Mouse (Mus musculus) ovary, postnatal 10 days (tissue): Measurements from ENCODE around the gene 4930432K21Rik.

Source experiments
- DNase-seq: peaks from one replicate; pipeline ENCODE4 v3.0.0; 2022; ENCODE audit warnings: low spot score

Gene 4930432K21Rik

DNA sequence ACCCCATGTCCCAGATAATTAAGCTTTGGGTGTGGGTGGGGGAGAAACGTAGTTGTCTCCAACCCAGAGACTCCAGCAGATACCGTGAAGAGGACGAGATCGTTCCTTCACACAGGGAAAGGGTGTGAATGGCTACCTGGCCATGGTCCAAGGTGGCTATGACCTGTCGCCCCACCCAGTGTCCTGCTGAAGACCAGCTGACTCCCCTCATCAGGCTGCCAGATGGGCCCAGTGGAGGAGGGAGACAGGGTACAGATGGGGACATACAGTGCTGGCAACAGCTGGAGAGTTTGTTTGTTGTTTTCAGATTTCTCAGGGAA lies 666 bp downstream of the 4930432K21Rik start:
- DNase-seq: no peak

DNA sequence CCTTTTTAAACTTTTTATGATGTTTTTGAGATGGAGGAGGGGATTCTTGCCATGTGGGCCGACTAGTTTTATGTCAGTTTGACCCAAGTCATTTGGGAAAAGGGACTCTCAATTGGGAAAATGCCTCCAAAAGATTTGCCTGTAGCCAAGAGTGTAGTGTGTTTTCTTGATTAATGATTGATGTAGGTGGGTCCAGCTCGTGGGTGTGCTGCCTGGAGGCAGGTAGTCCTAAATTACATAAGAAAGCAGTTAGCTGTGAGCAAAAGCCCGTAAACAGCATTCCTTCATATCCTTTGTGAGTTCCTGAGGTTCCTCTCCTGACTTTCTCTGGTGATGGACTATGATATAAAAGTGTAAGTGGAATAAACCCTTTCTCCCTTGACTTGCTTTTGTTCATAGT lies 1.4 kb downstream of the 4930432K21Rik start:
- DNase-seq: no peak

DNA sequence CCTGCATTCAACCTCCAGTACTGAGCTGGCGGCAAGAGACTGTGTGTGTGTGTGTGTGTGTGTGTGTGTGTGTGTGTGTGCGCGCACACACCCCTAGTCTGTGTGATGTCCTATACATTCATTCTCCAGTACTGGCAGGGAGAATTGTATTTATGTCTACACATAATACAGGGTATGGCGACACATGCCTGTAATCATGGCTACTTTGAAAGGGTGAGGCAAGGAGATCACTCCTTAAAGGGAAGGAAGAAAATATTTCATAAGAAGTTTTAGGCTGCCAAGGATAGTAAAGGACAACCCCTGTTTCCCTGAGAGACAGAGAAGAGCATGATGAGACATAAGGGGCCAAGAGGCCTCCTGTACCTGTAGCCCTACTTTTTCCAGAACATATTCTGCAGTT lies 9.8 kb downstream of the 4930432K21Rik start:
- DNase-seq: no peak

GRCm38 (mm10) chr8:84167696-84168095 lies 19.9 kb downstream of the 4930432K21Rik start:
- DNase-seq: no peak

GRCm38 (mm10) chr8:84170096-84170495 lies 22.3 kb downstream of the 4930432K21Rik start:
- DNase-seq: no peak

- DNase-seq: no peak
These were observed 26.0 kb downstream of the 4930432K21Rik start for GRCm38 (mm10) chr8:84173861-84174260.

- DNase-seq: no peak
These were observed 28.7 kb downstream of the 4930432K21Rik start for GRCm38 (mm10) chr8:84176560-84176959.

DNA sequence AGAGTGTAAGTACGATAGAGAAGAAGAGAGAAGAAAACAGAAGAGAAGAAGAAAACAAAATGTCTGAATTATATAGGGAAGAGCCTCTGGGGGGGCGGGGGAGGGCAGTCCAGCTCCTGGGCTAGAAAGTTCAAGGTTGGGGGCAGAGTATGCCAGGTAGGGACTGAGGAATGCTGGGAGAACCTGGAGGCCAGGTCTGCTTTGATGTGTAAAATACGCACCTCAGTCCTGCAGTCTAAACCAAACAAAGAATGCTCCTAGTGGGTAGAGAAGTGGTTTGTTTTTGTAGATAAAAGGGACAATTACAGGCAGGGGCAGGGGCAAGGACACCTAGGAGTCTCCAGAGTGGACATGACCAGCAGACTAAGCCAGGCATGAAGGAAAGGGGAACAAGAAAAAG lies 29.6 kb downstream of the 4930432K21Rik start:
- no peak for DNase-seq

DNA sequence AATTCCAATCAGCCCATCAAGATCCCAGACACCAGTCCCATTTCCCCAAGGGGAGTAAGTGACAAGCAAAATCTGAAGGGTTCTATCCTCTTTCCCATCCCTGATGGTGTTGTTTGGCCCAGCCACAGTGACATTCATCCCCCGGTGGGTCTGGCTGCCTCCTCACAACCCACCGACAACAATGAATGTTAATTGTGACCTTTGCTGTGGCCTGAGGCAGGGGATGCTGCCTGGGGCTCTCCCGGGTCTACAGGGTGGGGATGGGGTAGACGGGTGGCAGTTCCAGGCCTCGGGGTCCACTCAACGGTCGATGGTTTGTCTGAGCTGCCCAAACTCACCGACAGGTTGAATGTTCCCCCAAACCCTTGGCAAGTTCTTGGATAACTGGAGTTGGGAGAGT lies 30.8 kb downstream of the 4930432K21Rik start:
- DNase-seq: no peak

DNA sequence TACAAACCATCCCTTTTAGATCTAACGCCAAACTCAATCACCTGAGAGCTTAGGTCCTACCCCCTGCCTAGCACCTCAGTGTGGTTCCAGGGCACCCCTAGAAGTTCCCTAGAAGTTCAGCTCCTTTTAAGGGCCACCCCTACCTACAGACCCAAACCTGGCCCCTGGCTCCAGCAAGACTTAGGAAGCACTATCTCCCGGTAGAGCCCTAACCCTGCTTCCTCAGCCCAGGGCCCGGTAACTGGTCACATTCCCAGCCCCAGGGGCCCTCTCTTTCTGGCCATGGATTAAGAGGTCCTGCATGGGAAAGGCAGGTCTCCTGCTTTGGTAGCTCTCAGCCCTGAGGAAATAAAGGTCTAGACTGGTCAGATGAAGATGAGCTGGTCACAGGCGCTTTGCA lies 32.1 kb downstream of the 4930432K21Rik start:
- DNase-seq: no peak

DNA sequence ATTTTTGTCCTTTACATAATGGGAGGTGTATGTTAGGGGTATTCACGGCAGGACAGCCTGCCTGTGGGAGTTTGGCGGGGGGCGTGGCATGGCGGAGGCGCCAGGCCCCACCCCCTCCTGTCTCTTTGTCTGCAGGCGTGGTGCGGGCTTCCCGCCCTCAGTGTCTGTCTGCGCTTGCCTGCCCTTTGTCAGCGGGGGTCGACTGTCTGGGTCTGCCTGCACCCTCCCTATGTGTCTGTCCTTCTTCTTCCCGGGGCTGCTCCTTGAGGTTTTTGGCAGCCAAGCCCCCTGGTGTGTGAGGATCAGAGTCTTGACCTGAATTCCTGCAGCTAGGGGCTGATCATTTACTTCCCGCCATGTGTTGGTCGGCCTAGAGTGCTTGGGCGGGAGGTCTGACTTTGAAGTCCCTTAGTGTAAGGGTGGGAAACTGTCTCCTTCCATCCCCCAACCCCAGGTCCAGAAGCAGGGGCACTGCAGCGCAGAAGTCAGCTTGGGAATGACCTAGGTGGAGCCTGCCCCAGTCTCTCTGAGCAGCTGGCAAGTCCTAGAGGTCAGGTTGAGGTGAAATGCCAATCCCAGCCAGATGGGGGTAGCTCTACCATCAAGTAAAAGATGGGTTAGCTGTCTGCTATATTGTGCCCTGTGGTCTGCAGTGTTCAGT lies 32.8 kb downstream of the 4930432K21Rik start:
- DNase-seq: peak; percentile 24

DNA sequence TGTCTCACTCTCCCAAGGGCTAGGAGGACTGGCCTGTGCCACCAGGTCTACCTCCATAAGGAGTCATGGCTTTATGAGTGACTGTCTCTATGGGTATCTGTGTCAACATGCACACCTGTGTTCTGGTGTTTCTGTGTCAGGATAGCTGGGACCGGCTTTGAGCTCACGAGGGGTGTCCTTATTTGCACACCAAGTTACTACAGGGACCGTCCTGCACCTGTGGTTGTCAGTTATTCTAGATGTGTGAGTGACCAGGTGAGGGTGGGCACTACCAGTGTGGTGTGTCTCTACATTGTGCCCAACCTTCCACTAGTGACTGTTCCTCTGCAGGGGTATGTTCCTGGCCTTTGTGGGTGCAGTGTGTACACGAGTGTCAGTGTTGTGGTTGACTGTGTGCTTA lies 35.0 kb downstream of the 4930432K21Rik start:
- no peak for DNase-seq

DNA sequence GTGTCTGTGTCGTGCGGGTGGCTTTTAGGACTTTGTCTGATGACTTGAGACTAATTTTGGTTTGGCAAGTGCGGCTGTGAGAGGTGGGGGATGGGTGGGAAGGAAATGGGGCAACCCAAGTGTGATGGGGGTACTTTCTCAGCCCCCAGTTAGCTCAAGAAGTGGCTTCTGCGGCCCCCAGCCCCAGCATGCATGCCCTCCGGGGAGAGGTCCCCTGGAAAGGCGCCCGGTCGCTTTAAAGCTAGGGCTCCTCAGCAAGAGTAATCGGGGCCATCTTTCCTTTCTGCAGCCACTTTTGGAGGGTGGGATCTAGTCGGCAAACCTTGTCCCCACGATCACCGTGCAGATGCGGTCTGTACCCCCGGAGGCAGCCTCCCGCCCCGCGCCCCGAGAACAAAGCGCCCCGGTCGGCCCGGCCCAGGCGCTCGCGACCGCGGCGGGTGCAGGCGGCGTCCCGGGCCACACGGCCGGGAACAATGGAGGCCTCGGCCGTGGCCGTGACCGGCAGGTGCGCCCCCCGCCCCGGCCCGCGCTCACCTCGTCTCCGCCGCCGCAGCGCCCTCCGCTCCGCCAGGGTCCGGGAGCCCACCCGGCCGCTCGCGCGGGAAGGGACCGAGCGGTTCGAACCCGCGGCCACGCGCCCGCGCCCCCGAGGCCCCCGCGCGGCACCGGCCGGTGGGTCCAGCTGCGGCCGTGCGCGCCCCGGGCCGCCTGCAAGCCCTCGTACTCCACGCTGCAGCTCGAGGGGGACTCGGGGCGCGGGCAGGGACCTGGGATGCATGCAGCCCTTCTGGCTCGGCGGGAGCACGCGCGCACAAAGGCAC lies 35.6 kb downstream of the 4930432K21Rik start:
- peak; percentile 38 for DNase-seq

- DNase-seq: no peak
These were observed 36.5 kb downstream of the 4930432K21Rik start for GRCm38 (mm10) chr8:84184085-84185043.

DNA sequence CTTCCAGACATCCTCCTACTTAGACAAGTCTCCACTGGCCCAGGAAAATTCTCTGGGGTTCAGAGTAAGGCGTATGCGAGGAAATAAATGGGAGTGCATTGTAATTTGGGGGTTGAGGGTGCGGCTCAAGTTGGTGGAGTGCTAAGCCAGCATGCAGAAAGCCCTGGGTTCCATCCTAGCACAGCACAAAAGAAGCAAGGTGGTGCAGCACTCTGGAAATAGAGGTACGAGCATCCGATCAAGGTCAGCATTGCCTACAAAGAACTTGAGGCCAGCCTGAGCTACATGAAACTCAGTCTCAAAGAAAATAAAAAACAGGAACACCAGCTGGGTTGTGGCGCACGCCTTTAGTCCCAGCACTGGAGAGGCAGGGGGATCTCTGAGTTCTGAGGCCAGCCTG lies 37.3 kb downstream of the 4930432K21Rik start, which contains the start of gene Nanos3:
Gene Nanos3, minus strand, starts transcription at position 101 of the 400 bp plus-strand sequence.
- DNase-seq: no peak

- no peak for DNase-seq
These were observed 38.7 kb downstream of the 4930432K21Rik start for GRCm38 (mm10) chr8:84186547-84186946.

DNA sequence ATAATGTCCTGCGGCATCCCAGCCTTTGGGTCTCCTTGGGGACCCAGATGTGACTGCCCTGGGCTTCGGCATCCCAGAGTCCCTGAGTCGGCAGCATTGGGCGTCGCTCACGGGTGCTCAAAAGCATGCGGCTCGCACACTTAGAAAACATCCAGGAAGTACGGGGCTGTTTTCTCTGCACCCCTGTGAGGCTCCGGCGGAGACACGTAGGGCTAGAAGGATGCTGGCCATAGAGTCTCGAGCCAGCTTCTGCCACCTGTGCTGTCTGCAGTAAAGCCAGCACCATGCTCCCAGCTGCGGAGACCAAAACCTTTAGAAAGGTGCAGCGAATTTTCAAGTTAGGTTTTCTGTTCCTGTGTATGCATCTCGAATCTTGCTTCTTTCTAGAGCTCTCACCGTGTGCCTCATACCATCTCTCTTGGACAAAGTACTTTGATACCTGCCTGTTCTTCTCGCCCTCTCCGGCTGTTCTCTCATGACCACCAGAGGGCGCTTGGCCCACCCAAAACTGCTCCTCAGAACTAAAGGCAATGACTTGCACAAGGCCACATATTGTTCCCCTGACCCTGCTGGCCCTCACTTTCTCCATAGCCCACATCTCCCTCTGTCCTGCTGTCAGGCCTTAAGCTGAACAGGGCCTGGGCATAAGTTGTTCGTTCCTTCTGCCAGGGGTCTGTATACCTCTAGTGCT lies 39.4 kb downstream of the 4930432K21Rik start:
- DNase-seq: no peak

- no peak for DNase-seq
These were observed 40.8 kb downstream of the 4930432K21Rik start for GRCm38 (mm10) chr8:84188671-84189070.

GRCm38 (mm10) chr8:84189603-84190002 lies 41.8 kb downstream of the 4930432K21Rik start:
- DNase-seq: no peak

DNA sequence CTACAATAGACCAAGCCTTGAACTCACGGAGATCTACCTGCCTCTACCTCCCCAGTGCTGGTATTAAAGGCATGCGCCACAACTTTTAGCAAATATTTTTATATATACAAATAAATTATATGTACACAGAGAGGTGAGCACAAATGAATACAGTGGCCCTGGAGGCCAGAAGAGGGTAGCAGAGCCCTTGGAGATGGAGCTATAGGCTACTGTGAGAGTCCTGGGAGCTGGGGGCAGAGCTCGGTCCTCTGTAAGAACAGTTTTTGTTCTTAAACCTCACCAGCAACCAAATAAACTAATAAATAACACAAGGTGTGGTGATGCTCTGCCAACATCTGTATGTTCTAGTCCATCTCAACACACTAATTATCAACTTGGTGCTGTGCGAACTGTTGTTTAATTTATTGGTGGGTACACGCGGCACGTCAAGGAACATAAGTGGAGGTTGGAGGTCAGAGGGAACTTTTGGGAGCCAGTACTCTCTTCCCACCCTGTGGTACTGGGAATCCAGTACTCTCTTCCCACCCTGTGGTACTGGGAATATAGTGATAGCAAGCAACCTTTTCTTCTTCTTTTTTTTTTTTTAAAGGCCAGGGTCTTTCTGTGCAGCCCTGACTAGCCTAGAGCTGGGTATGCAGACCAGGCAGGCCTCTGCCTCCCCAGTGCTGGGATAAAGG lies 42.5 kb downstream of the 4930432K21Rik start:
- DNase-seq: no peak

GRCm38 (mm10) chr8:84192023-84192422 lies 44.2 kb downstream of the 4930432K21Rik start:
- no peak for DNase-seq
